Comparison of ENCODE assay signal across 7 mouse cellular contexts in genomic region chr10:94116781-94117340, GRCm38 (mm10). TPM values are rescaled to one million over a fixed set of nuclear protein-coding genes. Genes with fewer than 3 reads are reported as not detected.
A peak's percentile ranks its signal among the peaks of the same experiment; 100 is the strongest.
DNase-seq lines count a peak whose midpoint lies in the region; ATAC-seq and TF ChIP-seq lines count a peak whose summit lies in the region.

No protein-coding gene starts in this region.

- H3K4me1 ChIP-seq in hindbrain, postnatal 0 days (ENCODE audit: insufficient read depth, low read length): 0 out of 2 replicates have a peak, but pooled peaks cover 4% of the 10 kb centered on the region
- no peaks in the 10 kb centered on the region for H3K4me1 ChIP-seq in hindbrain, embryonic 11.5 days (replicated peaks; ENCODE audit: control insufficient read depth, insufficient read depth, low read length)

- no peak; the same call in 1 of the 2 replicates for ATAC-seq in hindbrain, postnatal 0 days
- no peak for ATAC-seq in hindbrain, embryonic 11.5 days (ENCODE audit: low FRiP score)

- peak; percentile 6 for DNase-seq in hindbrain, postnatal 0 days (ENCODE audit: low spot score)
- no peak for DNase-seq in hindbrain, embryonic 11.5 days (ENCODE audit: low spot score)
- DNase-seq in testis, postnatal 14 days (ENCODE audit: low spot score): peak; percentile 11
- no peak for DNase-seq in testis, postnatal 10 days (ENCODE audit: low spot score)
- DNase-seq in adrenal gland, postnatal 25 days: peak; percentile 42
- DNase-seq in natural killer cell, adult 2 months (ENCODE audit: low spot score in 2 of 2): no peak
- DNase-seq in urinary bladder, postnatal 4 days (ENCODE audit: low spot score in 2 of 2): no peak

- no peak overlapping the region for H3K4me3 ChIP-seq in hindbrain, postnatal 0 days (ENCODE audit: low read length)
- no peak overlapping the region for H3K4me3 ChIP-seq in hindbrain, embryonic 11.5 days (ENCODE audit: low read depth, low read length)

- H3K9ac ChIP-seq in hindbrain, postnatal 0 days (replicated peaks; ENCODE audit: low read length): no peak overlapping the region
- no peak overlapping the region for H3K9ac ChIP-seq in hindbrain, embryonic 11.5 days (ENCODE audit: low read depth, low read length)

- H3K4me2 ChIP-seq in hindbrain, postnatal 0 days (ENCODE audit: low read depth, low read length): no peak overlapping the region
- H3K4me2 ChIP-seq in hindbrain, embryonic 11.5 days (replicated peaks; ENCODE audit: low read depth, low read length): no peak overlapping the region

- H3K27ac ChIP-seq in hindbrain, postnatal 0 days: no peak overlapping the region
- H3K27ac ChIP-seq in hindbrain, embryonic 11.5 days (ENCODE audit: low read depth, low read length): no peak overlapping the region

- no peaks in the 10 kb centered on the region for H3K9me3 ChIP-seq in hindbrain, postnatal 0 days (ENCODE audit: low read length)
- no peaks in the 10 kb centered on the region for H3K9me3 ChIP-seq in hindbrain, embryonic 11.5 days (ENCODE audit: control insufficient read depth, low read length)

- no peaks in the 10 kb centered on the region for H3K27me3 ChIP-seq in hindbrain, postnatal 0 days (ENCODE audit: insufficient read depth, low read length)
- no peaks in the 10 kb centered on the region for H3K27me3 ChIP-seq in hindbrain, embryonic 11.5 days (ENCODE audit: control insufficient read depth, insufficient read depth, low read length)

- 64% methylated on average over 12 of the region's 12 CpGs for WGBS in hindbrain, postnatal 0 days
- WGBS in hindbrain, embryonic 11.5 days: 88% methylated on average over 12 of the region's 12 CpGs

- no peak for TF ChIP-seq CTCF in hindbrain, postnatal 0 days (IDR thresholded peaks at IDR 0.05; ENCODE audit: low read depth)

- no peaks in the 10 kb centered on the region for H3K36me3 ChIP-seq in hindbrain, postnatal 0 days (ENCODE audit: insufficient read depth, low read length)
- H3K36me3 ChIP-seq in hindbrain, embryonic 11.5 days (ENCODE audit: control insufficient read depth, insufficient read depth, low read length): no peaks in the 10 kb centered on the region

RNA-seq across cellular contexts. Expression of gene Nr2c1, which starts 31.0 kb away (rescaled TPM):
- total RNA-seq in hindbrain, postnatal 0 days (2014; rRNA removed): 5.2 and 8.5 TPM in 2 replicates
- polyA plus RNA-seq in hindbrain, postnatal 0 days (2015; fragmentation: Nextera tagmentation; extraction: Ambion mirVana): 3.5 and 3.8 TPM in 2 replicates
- 12.3 and 14.3 TPM in 2 replicates for polyA plus RNA-seq in hindbrain, embryonic 11.5 days (2014; fragmentation: Nextera tagmentation; extraction: Ambion mirVana)
- 13.7 and 17.9 TPM in 2 replicates for total RNA-seq in adrenal gland, postnatal 25 days (2021)

Comparison
In these comparisons a context has a peak if more than half of its experiments do, and no peak if none do; other contexts are left out.
1. DNase-seq: peak in hindbrain, postnatal 0 days (single experiment), testis, postnatal 14 days (single experiment) and adrenal gland, postnatal 25 days (single experiment); none in hindbrain, embryonic 11.5 days (single experiment), testis, postnatal 10 days (single experiment), natural killer cell, adult 2 months (0 of 2) and urinary bladder, postnatal 4 days (0 of 2).